Mouse (Mus musculus): ENCODE data around the gene Klb. TPM values are rescaled to one million over a fixed set of nuclear protein-coding genes. Genes with fewer than 3 reads are reported as not detected.
A peak's percentile ranks its signal among the peaks of the same experiment; 100 is the strongest.

Gene Klb
- polyA plus RNA-seq, 1 experiment from 2014 or later = 0.04 TPM

DNA sequence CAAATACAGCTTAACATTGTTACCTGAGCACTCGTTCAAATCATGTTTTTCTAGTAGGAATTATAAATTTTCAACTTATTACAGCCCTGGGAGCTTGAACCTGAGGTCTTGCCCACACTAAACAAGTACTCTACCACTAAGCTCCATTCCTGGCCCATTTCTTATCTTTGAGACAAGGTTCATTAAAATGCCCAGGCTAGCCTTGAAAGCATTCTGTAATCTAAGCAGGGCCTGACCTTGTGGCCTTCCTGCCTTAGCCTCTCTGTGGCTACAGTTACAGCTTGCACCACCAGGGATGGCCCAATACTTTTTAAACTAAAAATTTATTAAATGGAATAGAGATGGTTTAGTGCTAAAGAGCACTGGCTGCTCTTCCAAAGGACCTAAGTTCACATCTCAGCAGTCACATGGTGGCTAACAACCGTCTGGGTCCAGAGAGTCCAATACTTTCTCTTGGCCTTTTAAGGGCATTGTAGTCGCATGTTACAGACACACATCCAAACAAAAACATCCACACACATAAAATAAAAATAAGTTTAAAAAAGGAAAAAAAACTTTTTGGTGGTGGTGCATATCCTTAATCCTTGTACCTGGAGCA is 23.3 kb upstream of the Klb start:
- Histone ChIP-seq H3K27me3 (ENCODE audit: control insufficient read depth, insufficient read depth, low read length) (no peaks in the 10 kb centered on the region), H3K4me3 (ENCODE audit: low read depth, low read length) (no peak overlapping the region), H3K9ac (ENCODE audit: low read length) (no peak overlapping the region), H3K36me3 (ENCODE audit: control insufficient read depth, insufficient read depth, low read length) (no peaks in the 10 kb centered on the region), H3K27ac (ENCODE audit: low read depth, low read length) (no peak overlapping the region), H3K4me1 (ENCODE audit: control insufficient read depth, insufficient read depth, low read length) (no peaks in the 10 kb centered on the region), H3K9me3 (ENCODE audit: control insufficient read depth, low read length) (no peaks in the 10 kb centered on the region), H3K4me2 (no peak overlapping the region)
- DNase-seq (ENCODE audit: low spot score, missing footprints) (no peak), ATAC-seq (ENCODE audit: low FRiP score) (no peak)
- 96% methylated on average over 3 of the region's 3 CpGs for WGBS

- Histone ChIP-seq H3K4me1 (ENCODE audit: control insufficient read depth, insufficient read depth, low read length) (no peaks in the 10 kb centered on the region), H3K9me3 (ENCODE audit: control insufficient read depth, low read length) (no peaks in the 10 kb centered on the region), H3K4me2 (no peak overlapping the region), H3K27ac (ENCODE audit: low read depth, low read length) (no peak overlapping the region), H3K9ac (ENCODE audit: low read length) (no peak overlapping the region), H3K4me3 (ENCODE audit: low read depth, low read length) (no peak overlapping the region), H3K27me3 (ENCODE audit: control insufficient read depth, insufficient read depth, low read length) (no peaks in the 10 kb centered on the region), H3K36me3 (ENCODE audit: control insufficient read depth, insufficient read depth, low read length) (no peaks in the 10 kb centered on the region)
- 82% methylated on average over 5 of the region's 5 CpGs for WGBS
- ATAC-seq (ENCODE audit: low FRiP score) (no peak), DNase-seq (ENCODE audit: low spot score, missing footprints) (no peak)
These were observed 21.9 kb upstream of the Klb start for GRCm38 (mm10) chr5:65326212-65326611.

DNA sequence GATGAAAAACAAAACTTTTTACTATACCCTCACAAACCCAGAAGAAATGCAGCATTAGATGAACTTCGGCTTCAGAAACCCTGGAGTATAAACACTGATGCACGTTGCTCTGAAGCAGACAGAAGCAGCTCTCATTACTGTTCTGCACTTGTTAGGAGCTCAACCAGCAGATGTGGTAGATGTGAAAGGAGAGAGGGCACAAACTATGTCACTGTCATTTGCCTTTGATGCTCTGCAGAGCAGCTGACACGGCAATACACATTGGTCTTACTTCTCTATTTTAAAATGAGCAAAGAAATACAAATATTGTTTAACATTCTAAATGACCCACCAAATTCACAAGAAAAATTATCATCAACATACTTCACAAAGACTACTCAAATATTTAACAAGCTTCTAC is 18.1 kb upstream of the Klb start:
- no peak for DNase-seq (ENCODE audit: low spot score, missing footprints)
- H3K4me3 ChIP-seq (ENCODE audit: low read depth, low read length) = no peak overlapping the region
- no peak overlapping the region for H3K4me2 ChIP-seq
- 84% methylated on average over 3 of the region's 3 CpGs for WGBS
- H3K27ac ChIP-seq (ENCODE audit: low read depth, low read length) = no peak overlapping the region
- H3K36me3 ChIP-seq (ENCODE audit: control insufficient read depth, insufficient read depth, low read length) = 0 out of 2 replicates have a peak, but pooled peaks cover 2% of the 10 kb centered on the region
- H3K9ac ChIP-seq (ENCODE audit: low read length) = no peak overlapping the region
- no peaks in the 10 kb centered on the region for H3K27me3 ChIP-seq (ENCODE audit: control insufficient read depth, insufficient read depth, low read length)
- no peaks in the 10 kb centered on the region for H3K4me1 ChIP-seq (ENCODE audit: control insufficient read depth, insufficient read depth, low read length)
- ATAC-seq (ENCODE audit: low FRiP score) = no peak
- no peaks in the 10 kb centered on the region for H3K9me3 ChIP-seq (ENCODE audit: control insufficient read depth, low read length)

- H3K4me1 ChIP-seq (ENCODE audit: control insufficient read depth, insufficient read depth, low read length) = peaks cover 2% of the 10 kb centered on the region; the same call in 1 of the 2 replicates
- peak overlapping the region; percentile 64 for H3K4me3 ChIP-seq (ENCODE audit: low read depth, low read length)
- DNase-seq (ENCODE audit: low spot score, missing footprints) (no peak), ATAC-seq (ENCODE audit: low FRiP score) (no peak)
- H3K9me3 ChIP-seq (ENCODE audit: control insufficient read depth, low read length) = no peaks in the 10 kb centered on the region
- WGBS = 18% methylated on average over 8 of the region's 8 CpGs
- peak overlapping the region; percentile 84 for H3K9ac ChIP-seq (ENCODE audit: low read length)
- H3K36me3 ChIP-seq (ENCODE audit: control insufficient read depth, insufficient read depth, low read length) = 0 out of 2 replicates have a peak, but pooled peaks cover 2% of the 10 kb centered on the region
- no peaks in the 10 kb centered on the region for H3K27me3 ChIP-seq (ENCODE audit: control insufficient read depth, insufficient read depth, low read length)
- H3K27ac ChIP-seq (ENCODE audit: low read depth, low read length) = no peak overlapping the region
- peak overlapping the region; percentile 60 for H3K4me2 ChIP-seq
These were observed 13.3 kb upstream of the Klb start for GRCm38 (mm10) chr5:65334788-65335187.

GRCm38 (mm10) chr5:65335298-65336074 is 12.6 kb upstream of the Klb start, which contains the start of gene Rfc1:
Gene Rfc1, minus strand, starts transcription at chr5:65335670.
- no peaks in the 10 kb centered on the region for H3K9me3 ChIP-seq (ENCODE audit: control insufficient read depth, low read length)
- H3K4me2 ChIP-seq = peak within 1 kb of the TSS; percentile 60
- under 1% methylated on average over 65 of the region's 65 CpGs for WGBS
- DNase-seq (ENCODE audit: low spot score, missing footprints) (peak; percentile 100), ATAC-seq (ENCODE audit: low FRiP score) (peak; percentile 97)
- H3K9ac ChIP-seq (ENCODE audit: low read length) = peak within 1 kb of the TSS; percentile 84
- H3K4me1 ChIP-seq (ENCODE audit: control insufficient read depth, insufficient read depth, low read length) = peaks cover 2% of the 10 kb centered on the region; the same call in 1 of the 2 replicates
- H3K27ac ChIP-seq (ENCODE audit: low read depth, low read length) = no peak within 1 kb of the TSS
- peak within 1 kb of the TSS; percentile 64 for H3K4me3 ChIP-seq (ENCODE audit: low read depth, low read length)
- H3K27me3 ChIP-seq (ENCODE audit: control insufficient read depth, insufficient read depth, low read length) = no peaks in the 10 kb centered on the region
- 0 out of 2 replicates have a peak, but pooled peaks cover 2% of the 10 kb centered on the region for H3K36me3 ChIP-seq (ENCODE audit: control insufficient read depth, insufficient read depth, low read length)

DNA sequence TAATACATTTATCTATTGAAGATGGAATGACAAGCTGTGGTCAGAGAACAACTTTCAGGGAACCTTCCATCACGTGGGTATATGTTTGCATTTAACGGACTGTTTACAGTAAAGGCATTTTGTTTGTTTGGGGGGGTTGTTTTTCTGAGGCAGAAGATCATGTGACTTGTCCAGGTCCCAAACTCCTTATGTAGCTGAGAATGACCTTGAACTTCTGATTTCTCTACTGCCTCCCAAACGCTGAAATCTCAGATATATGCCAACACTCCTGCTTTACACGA is 12.1 kb upstream of the Klb start:
- ATAC-seq (ENCODE audit: low FRiP score) (peak; percentile 22; the same call in 1 of the 2 replicates), DNase-seq (ENCODE audit: low spot score, missing footprints) (no peak)
- H3K4me3 ChIP-seq (ENCODE audit: low read depth, low read length) = peak overlapping the region; percentile 64
- H3K9ac ChIP-seq (ENCODE audit: low read length) = peak overlapping the region; percentile 84; the same call in 1 of the 2 replicates
- peak overlapping the region; percentile 60 for H3K4me2 ChIP-seq
- H3K27ac ChIP-seq (ENCODE audit: low read depth, low read length) = no peak overlapping the region
- no peaks in the 10 kb centered on the region for H3K27me3 ChIP-seq (ENCODE audit: control insufficient read depth, insufficient read depth, low read length)
- no peaks in the 10 kb centered on the region for H3K9me3 ChIP-seq (ENCODE audit: control insufficient read depth, low read length)
- H3K36me3 ChIP-seq (ENCODE audit: control insufficient read depth, insufficient read depth, low read length) = 0 out of 2 replicates have a peak, but pooled peaks cover 2% of the 10 kb centered on the region
- 33% methylated on average over 4 of the region's 4 CpGs for WGBS
- peaks cover 2% of the 10 kb centered on the region; the same call in 1 of the 2 replicates for H3K4me1 ChIP-seq (ENCODE audit: control insufficient read depth, insufficient read depth, low read length)

GRCm38 (mm10) chr5:65338394-65338793 is 9.7 kb upstream of the Klb start:
- Histone ChIP-seq H3K9ac (ENCODE audit: low read length) (no peak overlapping the region), H3K27ac (ENCODE audit: low read depth, low read length) (no peak overlapping the region), H3K4me1 (ENCODE audit: control insufficient read depth, insufficient read depth, low read length) (peaks cover 2% of the 10 kb centered on the region; the same call in 1 of the 2 replicates), H3K9me3 (ENCODE audit: control insufficient read depth, low read length) (no peaks in the 10 kb centered on the region), H3K36me3 (ENCODE audit: control insufficient read depth, insufficient read depth, low read length) (0 out of 2 replicates have a peak, but pooled peaks cover 2% of the 10 kb centered on the region), H3K4me2 (no peak overlapping the region), H3K27me3 (ENCODE audit: control insufficient read depth, insufficient read depth, low read length) (no peaks in the 10 kb centered on the region), H3K4me3 (ENCODE audit: low read depth, low read length) (no peak overlapping the region)
- DNase-seq (ENCODE audit: low spot score, missing footprints) (no peak), ATAC-seq (ENCODE audit: low FRiP score) (no peak)
- 83% methylated on average over 6 of the region's 6 CpGs for WGBS

GRCm38 (mm10) chr5:65340167-65340566 is 7.9 kb upstream of the Klb start:
- no peak overlapping the region for H3K4me2 ChIP-seq
- ATAC-seq (ENCODE audit: low FRiP score) = no peak
- no peak overlapping the region for H3K9ac ChIP-seq (ENCODE audit: low read length)
- no peak overlapping the region for H3K27ac ChIP-seq (ENCODE audit: low read depth, low read length)
- H3K4me1 ChIP-seq (ENCODE audit: control insufficient read depth, insufficient read depth, low read length) = peaks cover 2% of the 10 kb centered on the region; the same call in 1 of the 2 replicates
- no peak overlapping the region for H3K4me3 ChIP-seq (ENCODE audit: low read depth, low read length)
- no peak for DNase-seq (ENCODE audit: low spot score, missing footprints)
- no peaks in the 10 kb centered on the region for H3K9me3 ChIP-seq (ENCODE audit: control insufficient read depth, low read length)
- H3K27me3 ChIP-seq (ENCODE audit: control insufficient read depth, insufficient read depth, low read length) = no peaks in the 10 kb centered on the region
- H3K36me3 ChIP-seq (ENCODE audit: control insufficient read depth, insufficient read depth, low read length) = no peaks in the 10 kb centered on the region
- WGBS = 61% methylated on average over 4 of the region's 4 CpGs

DNA sequence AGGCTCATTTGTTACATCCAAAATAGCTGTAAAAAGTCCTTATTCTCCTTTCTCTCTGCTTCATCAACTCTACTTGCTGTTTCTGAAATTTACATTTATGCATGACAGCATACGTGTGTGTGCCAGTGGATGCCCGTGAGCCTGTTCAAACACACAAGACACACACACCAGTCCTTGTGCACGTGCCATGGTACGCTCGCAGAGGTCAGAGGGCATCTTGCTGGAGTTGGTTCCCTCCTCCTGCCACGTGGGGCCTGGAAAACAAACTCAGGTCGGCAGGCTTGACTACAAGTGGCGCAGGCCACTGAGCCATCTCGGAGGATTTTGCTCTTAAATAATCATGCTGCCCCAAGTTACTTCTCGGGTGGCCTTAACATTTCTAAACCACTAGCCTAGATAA is 2.4 kb downstream of the Klb start:
- Histone ChIP-seq H3K27me3 (ENCODE audit: control insufficient read depth, insufficient read depth, low read length) (no peaks in the 10 kb centered on the region), H3K9me3 (ENCODE audit: control insufficient read depth, low read length) (no peaks in the 10 kb centered on the region; the same call in 1 of the 2 replicates), H3K9ac (ENCODE audit: low read length) (no peak overlapping the region), H3K27ac (ENCODE audit: low read depth, low read length) (no peak overlapping the region), H3K4me1 (ENCODE audit: control insufficient read depth, insufficient read depth, low read length) (no peaks in the 10 kb centered on the region), H3K4me2 (no peak overlapping the region), H3K4me3 (ENCODE audit: low read depth, low read length) (no peak overlapping the region), H3K36me3 (ENCODE audit: control insufficient read depth, insufficient read depth, low read length) (no peaks in the 10 kb centered on the region)
- DNase-seq (ENCODE audit: low spot score, missing footprints) = no peak
- no peak for ATAC-seq (ENCODE audit: low FRiP score)
- 72% methylated on average over 10 of the region's 10 CpGs for WGBS
